Mouse (Mus musculus) urinary bladder, postnatal 14 days (tissue): ENCODE results near the gene Traf3ip1.

Experiments used
- DNase-seq: peaks from one replicate; pipeline ENCODE4 v3.0.0; 2021; ENCODE audit warnings: low spot score

Gene Traf3ip1

DNA sequence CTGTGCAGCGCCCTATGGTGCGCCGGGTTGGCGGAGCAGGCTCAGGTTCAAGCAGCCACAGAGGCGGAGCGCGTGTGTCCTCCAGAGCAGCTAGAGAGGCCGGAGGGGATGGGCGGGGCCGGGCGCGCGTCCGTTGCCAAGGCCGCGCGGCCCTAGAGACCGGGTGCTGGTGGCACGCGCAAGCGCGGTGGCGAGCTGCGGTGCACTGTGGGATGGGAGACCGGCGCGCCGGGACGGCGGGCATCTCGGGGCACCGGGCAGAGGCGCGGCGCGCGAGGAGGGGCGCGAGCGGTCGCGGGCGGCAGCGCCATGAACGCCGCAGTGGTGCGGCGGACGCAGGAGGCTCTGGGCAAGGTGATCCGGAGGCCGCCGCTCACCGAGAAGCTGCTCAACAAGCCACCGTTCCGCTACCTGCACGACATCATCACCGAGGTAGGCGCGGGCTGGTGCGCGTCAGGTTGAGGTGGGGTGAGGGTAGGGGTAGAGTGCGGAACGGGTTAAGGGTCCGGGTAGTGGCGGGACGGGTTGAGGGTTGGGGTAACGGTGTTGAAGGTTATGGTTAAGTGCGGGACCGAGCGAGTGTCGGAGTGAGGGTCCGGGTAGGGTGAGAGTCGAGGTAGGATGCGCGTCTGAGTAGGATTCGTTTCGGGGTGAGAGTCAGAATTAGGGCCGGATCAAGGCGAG lies at the start of gene Traf3ip1:
Traf3ip1 (plus strand) TSS at position 191 of the 684 bp plus-strand sequence.
- DNase-seq: peak; percentile 94

DNA sequence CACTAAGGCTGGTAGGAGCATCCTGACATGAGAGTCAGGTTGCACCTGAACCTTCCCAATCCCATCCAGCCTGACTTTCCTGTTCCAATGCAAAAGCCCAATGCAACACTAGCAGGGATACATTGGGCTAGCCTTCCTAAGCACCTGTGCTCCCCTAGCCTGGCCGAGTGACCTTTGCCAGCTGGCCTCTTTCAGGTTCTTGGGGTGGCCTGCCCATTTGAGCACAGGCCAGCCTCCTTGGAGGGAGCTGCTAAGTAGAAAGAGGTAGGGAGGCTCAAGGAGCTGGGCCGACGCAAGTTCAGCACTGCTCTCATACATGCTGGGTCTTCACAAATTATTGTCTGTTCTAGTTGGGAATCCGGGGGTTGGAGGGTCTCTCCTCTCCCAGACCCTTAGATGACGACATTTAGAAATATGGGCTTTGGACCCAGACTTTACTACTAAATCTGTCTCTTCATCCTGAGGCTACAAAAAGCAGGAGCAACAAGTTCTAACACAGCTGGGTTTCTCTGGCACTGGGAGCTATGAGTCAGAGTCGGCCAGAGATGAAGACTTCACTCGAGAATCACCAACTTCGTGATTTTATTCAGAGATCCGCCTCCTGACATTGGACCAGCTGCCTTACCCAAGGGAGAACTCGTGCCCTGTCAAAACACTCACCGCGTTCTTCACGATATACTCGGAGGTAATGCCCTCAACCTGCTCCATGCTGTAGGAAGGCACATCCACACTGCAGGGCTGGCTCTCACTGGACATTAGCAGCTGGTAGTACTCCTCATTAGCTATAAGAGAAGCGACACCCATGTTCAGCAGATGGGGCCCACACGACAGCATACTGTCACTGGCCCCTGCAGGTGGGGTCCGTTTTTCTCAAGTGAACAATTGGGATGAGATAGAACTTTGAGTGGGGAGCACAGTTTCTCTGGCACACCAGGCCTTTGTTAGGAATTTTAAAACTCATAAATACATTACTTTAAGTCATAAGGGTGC lies 49.3 kb upstream of the Traf3ip1 start:
- DNase-seq: peak; percentile 41

DNA sequence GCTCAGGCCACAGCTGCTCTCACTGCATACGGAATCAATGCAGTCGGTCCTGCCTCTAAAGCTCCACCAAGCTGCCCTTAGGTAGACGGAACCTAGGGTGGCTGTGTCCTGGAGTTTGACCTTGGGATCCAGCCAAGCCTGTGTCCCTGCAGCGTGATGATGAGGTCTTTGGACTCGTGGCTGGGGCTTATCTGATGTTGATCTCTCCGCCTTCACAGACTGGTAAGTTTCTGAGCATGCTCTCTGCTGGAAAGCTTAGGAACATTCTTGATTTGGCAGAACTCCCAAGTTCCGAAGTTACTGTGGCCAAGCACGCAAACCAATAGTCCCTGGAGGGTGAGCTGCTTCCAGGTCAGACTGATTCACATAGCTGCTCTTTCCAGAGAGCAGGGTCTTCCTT lies 48.4 kb upstream of the Traf3ip1 start:
- DNase-seq: peak; percentile 77

DNA sequence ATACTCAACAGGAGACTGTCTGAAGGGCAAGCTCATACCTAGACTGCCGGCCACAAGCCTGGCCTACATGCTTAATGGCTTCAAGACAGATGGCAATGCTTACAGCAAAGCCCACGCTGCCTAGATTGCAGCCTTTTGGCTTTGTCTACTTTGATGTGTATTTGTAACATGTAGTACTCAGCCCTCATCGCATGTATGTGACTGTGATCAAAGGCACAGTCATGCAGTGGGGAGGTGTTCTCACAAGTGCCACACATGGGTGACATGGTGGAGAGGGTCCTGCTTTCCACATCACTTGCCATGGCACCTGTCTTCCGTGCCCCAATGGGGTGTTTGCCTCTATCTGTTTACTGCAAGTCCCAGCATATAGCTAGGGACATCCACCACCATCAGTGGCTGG lies 47.9 kb upstream of the Traf3ip1 start:
- no peak for DNase-seq

DNA sequence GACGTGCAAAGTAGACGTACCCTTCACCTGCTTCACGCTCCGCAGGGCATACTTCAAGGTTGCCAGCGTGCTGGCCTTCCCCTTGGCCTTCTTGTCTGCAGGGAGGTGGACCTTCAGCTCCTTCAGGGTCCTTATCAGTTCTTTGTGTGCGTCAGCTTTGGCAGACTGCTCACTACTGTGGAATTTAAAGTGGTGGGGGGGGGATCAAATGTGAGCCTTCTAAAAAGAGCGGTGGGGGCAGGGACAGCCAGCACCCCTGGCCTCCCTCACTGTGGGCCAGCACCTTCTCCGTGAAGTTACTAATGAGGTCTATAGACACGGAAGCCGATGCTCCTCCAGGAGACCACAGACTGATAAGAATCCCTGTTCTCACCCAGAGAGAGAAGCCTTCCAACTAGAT lies 45.8 kb upstream of the Traf3ip1 start:
- no peak for DNase-seq

DNA sequence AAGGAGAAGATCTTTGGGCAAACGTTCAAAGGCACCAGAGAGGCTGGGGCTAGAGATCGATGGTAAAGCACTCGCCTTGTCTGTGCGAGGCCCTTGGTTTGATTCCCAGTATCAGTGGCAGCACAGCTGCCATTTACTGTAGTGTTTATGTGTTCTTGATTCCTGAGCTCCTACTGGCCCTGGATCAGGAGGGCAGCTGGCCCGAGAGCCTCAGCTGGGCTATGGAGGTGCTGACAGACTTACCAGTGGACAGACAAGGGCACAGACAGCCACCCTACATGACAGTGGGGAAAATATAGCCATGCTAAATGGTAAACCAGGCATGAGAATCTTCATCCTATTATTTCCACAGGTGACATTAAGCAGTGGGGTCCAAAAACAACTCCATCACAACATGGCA lies 43.6 kb upstream of the Traf3ip1 start:
- DNase-seq: no peak

DNA sequence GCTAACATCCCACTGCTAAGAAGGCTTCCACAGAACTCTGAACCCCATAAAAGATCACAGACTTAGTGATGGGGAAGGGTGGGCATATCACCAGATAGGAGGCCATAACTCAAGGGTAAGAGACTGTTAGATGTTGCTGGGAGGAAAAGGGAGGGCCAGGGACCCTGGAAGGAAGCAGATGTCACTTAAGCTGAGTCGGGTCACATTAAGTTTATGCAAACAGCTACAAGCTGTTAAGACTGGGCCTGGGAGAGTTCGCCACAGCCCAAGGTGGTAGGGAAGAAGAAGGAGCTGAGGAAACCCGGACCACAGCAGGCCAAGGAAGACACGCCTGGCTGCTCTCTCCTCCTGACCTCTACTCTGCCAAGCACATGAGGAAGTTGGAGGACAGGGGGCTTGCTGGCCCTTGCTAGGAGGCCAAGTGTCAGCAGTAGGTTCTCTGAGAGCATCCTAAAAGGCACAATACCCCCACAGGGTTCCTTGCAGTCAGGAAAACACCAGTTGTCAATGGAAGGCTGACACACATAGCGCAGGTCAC lies 42.8 kb upstream of the Traf3ip1 start:
- DNase-seq: no peak

DNA sequence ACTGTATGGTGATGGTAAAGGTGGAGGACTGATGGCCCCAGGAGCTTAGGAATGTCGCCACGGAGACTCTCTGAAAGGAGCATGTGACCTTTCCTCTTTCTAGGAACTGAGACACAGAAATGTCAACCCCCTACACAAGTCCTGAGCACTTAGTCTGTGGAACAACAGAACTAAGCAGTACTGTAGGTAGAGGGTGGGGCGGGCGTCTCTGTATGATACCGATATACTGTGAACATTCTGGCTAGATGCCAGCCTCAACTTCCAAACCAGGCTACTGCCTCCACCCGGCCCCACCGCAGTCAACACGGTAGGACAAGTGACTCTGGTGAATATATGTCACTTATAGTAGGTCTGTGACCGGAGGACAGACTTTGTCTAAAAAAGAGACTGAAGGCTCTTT lies 40.5 kb upstream of the Traf3ip1 start:
- no peak for DNase-seq

DNA sequence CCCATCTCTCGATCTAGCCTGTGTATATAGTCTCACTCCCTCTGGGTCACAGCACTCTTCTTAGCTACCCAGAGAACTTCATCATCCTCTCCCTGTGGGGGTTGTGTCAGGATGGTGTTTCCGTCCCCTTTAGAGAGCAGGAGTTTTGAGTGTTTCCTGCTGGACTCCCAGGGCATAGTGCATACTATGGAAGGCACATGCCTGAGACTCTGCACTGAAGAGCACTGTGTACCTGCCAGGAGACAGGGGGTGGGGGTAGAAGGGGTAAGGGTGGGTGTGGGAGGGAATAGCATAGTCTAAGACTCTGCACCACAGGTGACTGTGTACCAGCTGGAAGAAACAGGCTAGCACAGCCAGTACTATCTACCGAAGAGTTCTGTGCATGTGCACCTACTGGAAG lies 40.1 kb upstream of the Traf3ip1 start:
- DNase-seq: no peak

DNA sequence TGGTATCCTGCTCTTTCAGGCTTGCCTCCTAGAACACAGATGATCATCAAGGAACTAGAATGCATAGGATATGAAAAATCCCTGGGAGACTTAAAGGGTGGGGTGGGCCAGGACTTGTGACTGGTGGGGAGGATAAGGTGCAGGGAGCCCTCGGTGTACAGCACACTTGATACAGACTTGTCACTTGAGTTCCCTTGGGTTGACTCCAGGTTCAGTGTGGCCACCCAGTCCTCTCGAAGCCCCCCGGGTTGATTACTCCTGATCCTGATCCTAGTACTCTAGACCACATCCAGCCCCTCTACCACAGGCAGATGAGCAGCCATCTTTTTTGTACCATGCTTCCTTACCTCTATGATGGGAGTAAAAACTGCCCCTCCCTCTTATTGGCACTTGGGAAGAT lies 39.5 kb upstream of the Traf3ip1 start:
- no peak for DNase-seq

DNA sequence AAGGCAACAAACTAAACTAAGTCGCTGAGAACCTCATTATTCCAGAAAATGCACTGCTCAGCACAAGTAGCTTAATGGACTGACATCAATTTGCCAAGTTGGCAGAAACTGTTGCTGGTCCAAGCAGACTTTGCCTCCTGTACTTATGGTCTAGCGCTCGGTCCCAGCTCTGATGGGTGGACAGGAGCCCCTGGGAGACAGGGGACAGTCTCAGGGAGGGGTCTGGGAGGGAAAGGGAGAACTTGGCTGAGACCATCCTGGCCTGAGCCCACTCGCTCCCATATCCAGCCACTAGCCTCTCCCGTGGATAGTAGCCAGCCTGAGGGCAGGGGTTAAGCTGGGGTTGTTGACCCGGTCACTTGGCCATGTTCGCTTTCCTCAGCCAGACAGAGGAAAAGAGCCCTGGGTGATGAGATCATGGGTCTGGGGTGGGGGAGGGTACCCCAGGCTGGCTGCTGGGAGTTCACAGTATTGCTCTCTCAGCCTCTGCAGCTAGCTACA lies 38.7 kb upstream of the Traf3ip1 start:
- DNase-seq: peak; percentile 51

DNA sequence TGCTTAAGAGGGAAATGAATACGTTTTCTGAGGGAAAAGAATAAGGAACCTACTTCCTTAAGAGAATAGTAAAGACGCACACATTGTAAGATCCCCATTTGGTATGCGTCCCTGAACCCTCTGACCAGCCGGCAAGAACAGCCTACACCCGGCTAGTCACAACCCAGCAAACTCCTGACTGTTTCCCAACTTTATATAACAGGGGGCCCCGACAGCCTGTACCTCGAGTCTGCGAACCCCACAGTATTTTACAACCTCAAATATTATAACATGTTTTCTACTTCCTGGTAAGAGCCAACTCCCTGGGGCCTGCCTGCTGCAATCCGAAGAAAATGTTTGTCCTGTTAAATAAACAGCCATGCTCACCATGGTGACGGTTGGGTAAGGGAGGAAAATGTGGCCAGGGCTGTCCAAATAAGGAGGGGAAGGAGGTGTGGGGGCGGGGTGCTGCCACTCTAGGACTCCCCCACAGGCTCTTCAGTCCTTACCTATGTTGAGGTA lies 38.1 kb upstream of the Traf3ip1 start:
- peak; percentile 84 for DNase-seq

DNA sequence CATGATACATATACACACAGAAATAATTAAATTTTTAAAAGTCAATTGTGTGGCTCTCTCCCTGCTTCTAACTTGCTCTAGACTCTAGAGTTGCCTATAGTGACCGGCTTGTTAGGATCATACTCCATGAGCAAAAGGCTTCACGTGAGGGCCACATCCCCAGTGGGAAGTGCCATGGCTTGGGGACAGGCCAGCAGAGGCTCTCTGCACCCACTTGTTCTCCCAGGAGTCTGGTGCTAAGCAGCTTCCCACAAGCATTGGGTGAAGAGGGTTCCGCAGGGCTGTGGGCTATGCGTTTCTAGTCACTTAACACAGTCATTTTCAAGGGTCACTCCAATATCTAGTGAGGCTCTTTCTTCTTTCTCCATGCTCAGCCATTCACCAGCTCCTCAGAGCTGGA lies 37.3 kb upstream of the Traf3ip1 start:
- no peak for DNase-seq

DNA sequence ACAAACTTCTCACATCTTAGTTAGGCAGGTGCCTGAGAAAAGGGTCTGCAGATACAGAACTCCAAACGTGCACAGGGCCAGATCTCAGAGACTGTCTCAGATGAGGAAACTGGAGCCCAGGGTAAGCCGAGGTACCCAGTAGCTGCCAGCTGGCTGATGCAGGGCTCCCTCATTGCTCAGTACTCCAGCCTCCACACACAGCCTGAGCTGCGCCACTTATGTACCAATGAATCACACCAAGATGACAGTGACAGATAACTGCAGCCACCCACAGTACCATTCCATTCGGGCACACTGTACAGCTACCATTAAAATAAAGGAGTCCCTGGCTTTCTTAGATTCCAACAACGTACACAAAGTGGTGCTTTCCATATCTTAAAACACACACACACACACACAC lies 36.7 kb upstream of the Traf3ip1 start:
- DNase-seq: peak; percentile 46

DNA sequence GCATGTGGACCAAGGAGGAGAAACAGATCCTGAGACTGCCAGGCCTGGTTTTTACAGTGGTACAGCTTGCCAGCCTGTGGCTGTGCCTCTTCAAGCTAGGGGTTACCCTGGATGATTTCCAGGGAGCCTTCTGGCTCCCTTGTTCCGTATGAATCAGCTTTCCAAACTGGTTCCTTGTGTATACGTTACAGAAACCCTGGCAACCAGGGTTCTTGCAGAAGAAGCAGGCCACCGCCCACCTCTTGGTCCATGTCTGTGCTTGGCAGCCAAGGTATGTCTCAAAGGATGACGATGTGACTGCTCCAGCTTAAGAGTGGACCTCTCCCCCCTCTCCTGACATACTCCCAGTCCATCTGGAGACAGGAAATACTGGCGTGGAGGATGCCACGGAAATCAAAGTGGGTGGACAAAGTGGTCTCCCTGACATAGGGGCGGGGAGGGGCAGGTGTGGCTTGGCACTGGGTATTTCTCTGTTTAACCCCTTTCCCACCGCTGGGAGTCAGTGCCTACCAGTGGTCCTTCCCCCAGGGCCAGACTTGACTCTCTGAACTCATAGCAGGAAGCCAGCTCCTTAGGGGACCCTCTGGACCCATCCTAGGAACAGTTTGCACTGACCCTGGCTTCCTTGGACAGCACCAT lies 36.1 kb upstream of the Traf3ip1 start:
- DNase-seq: peak; percentile 79

DNA sequence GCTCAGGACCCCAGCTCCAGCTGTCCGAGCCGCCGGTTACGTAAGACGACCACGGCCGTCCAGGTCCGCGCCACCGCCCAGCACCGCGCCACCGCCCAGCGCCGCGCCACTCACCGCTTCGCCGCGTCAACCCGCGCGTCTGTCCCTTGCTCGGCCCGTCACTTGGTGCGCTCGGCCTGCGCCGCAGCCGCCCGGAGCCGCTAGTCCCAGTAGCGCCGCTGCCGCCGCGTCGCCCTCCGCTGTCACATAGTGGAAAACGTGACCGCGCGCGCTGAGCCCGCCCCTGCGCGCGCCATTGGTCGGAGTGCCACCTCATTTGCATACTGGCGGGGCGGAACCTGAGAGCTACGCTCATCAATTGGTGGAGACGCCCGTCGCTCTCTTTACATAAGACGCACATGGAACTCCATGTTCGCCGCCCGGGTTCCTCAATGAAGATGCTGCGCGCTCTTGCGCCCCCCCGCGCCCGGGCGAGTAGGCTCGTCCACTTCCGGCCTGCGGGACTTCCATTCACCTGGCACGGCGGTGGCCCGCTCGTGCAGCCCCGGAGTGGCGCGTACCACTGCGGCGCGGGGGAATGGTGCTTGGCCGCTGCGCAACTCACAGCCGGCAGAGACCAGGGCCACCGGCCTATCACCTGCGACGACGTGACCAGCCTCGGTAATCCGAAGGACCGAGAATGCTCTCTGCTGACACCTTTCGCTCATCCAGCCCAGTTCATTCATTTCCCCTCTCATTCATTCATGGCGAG lies 35.2 kb upstream of the Traf3ip1 start, which contains the start of gene Per2:
Per2 (minus strand) TSS at position 266 of the 751 bp plus-strand sequence.
- DNase-seq: peak; percentile 99

DNA sequence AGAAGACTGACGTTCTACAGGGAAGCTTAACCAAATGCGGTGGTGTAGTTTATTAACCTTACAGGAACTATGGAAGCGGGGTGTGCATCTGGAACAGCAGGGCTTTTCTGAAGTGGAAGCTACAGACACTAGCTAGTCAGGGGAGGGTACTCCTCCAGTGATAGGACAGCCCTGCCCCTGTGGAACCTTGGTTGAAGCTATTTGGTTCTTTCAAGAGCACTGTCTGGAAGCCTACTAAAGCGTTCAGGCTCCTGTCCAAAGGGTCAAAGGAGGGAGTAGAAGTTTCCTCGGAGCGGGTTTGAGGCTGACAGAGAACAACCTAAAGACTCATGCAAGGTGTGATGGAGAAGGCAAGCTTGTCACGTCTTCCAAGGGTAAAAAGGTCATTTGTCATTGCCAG lies 34.4 kb upstream of the Traf3ip1 start:
- DNase-seq: no peak

DNA sequence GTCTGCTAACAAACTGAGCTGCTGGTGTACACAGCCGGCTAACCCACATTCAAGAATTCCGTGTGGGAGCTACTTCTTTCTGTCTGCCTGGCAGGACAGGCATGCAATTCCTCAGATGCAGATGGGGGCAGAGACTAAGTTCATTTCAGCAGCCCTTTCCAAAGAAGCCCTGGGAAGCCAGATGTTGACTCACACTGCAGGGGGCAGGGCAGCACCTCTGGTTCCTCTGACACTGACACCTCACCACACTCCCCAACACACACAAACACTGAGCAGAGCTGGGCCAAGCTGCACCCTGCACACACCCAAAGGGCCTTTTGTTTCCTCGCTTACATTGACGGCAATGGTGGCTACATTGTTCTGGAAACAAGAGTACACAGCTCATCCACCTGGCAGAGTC lies 33.9 kb upstream of the Traf3ip1 start:
- no peak for DNase-seq

DNA sequence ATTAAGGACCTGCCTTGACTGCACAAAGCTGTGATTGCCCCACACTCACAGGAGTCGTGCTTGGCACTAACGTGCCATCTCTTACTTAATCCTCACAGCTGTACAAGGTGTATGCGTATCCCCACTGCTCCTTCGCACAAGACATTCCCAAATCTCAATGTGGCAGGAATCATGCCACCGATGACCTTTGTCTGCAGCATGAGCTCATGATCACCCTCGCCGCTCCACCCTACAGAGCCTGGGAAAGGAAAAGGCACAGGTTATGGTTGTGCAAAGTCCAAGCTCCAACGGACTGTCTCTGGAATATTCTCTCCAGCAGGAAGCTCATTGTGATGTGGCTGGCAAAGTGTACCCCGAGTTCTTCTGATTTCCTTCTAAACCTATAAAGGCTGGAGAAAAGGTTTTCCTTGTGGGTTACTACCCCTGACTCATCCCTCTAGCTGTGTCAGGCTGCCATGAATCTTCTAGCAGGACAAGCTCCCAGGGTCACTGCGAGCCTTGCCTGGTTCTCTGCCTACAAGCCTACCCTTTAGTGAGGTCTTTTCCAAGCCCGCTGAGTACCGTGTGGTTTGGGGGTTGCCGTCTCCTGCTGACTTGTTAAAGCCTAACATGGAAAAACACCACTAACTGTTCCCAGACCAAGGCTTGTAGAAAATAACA lies 31.0 kb upstream of the Traf3ip1 start:
- DNase-seq: no peak

DNA sequence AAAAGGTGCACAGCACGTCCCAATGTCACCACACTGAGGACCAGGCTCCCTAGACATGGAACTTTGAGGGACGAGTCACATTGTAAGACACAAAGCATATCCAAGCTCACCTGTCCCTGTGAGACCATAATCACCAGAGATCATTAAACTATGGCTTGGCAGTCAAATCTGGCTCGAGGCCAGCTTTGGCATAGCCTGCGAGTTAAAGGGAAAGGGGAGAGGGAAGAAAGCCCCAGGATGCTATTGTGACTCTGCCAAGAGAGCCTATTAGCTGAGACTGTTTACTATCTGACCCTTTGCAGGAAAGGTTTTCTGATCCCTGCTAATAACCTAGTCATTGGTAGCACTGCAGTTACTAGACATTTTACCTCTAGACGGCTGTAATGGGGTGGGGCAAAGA lies 30.0 kb upstream of the Traf3ip1 start:
- DNase-seq: no peak

DNA sequence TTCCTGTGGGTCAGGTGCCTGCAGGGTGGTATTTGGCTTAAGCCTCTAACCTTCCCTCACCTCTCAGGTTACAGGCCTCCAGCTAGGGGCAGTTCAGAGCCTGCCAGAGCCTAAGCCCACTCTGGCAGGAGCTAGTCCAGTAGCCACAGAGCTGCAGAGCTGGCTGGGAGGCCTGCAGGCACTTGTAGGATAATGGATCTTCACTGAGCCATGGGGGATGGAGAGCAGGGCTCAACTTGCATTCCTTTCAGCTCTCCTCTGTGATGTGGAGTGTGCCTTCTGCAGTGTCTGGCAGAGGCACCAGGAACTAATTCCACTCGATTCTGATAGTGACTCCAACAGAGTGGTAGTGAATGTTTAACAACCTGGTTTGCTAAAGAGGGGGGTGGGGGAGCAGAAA lies 29.2 kb upstream of the Traf3ip1 start:
- no peak for DNase-seq
